Mouse (Mus musculus) thymus, adult 2 months (tissue): Measurements from ENCODE around the gene Nrn1l. TPM values are rescaled to one million over a fixed set of nuclear protein-coding genes. Genes with fewer than 3 reads are reported as not detected.

ENCODE experiments used
- DNase-seq: peaks from one replicate; pipeline ENCODE4 v3.0.0; 2021
- H3K27ac ChIP-seq: fragments of 200-500 bp; 2 replicates; pipeline ENCODE4 v1.5.1; 2012; ENCODE audit warnings: low read length, control low read depth; ENCODE audit not compliant: control insufficient read depth, insufficient read depth
- H3K27me3 ChIP-seq: fragments of 200-500 bp; 2 replicates; pipeline ENCODE4 v1.6.1; 2012; ENCODE audit warnings: mild to moderate bottlenecking, low read length, moderate library complexity, mixed read lengths; ENCODE audit not compliant: control insufficient read depth, insufficient read depth
- H3K36me3 ChIP-seq: fragments of 200-500 bp; 2 replicates; pipeline ENCODE4 v1.6.1; 2012; ENCODE audit warnings: mild to moderate bottlenecking, low read length, moderate library complexity; ENCODE audit not compliant: control insufficient read depth, insufficient read depth
- H3K4me1 ChIP-seq: fragments of 200-500 bp; replicated peaks from 2 replicates; pipeline ENCODE4 v1.6.1; 2012; ENCODE audit warnings: low read length; ENCODE audit not compliant: control insufficient read depth, insufficient read depth
- H3K4me3 ChIP-seq: fragments of 200-500 bp; 2 replicates; pipeline ENCODE4 v1.5.1; 2012; ENCODE audit warnings: mild to moderate bottlenecking, low read length, control low read depth, moderate library complexity; ENCODE audit not compliant: control insufficient read depth, insufficient read depth
- CTCF ChIP-seq: fragments of 200-500 bp; IDR thresholded peaks from 2 replicates; pipeline ENCODE4 v1.5.1; 2012; ENCODE audit warnings: mild to moderate bottlenecking, control low read depth, low read length, moderate library complexity, borderline replicate concordance; ENCODE audit not compliant: control insufficient read depth, poor library complexity, insufficient read depth; ENCODE audit errors: extremely low read depth
- POLR2A ChIP-seq: fragments of 200-500 bp; IDR thresholded peaks from 2 replicates; pipeline ENCODE4 v1.6.1; 2012; ENCODE audit warnings: mild to moderate bottlenecking, low read length, control low read depth, moderate library complexity; ENCODE audit not compliant: control insufficient read depth, poor library complexity, insufficient read depth; ENCODE audit errors: extremely low read depth
- WGBS: fragments of 180-500 bp; shearing (Covaris S2); methylation state at CpG from one replicate; pipeline ENCODE4 v1.1.7; 2018; 5-methylcytosine and 5-hydroxymethylcytosine counted together
- polyA plus RNA-seq: library from polyadenylated mRNA; depleted of rRNA; stranded (reverse); fragments of >200 nt; gene quantifications from 2 replicates; pipeline ENCODE4 v1.2.3, GENCODE M21; 2012; rRNA removed

Gene Nrn1l
- polyA plus RNA-seq: 5.0 and 5.3 TPM in 2 replicates

GRCm38 (mm10) chr8:105893339-105893738 is at the start of gene Nrn1l:
Nrn1l (plus strand) TSS chr8:105893567.
- peak; percentile 13 for DNase-seq
- no peak for TF ChIP-seq POLR2A
- TF ChIP-seq CTCF: no peak
- Histone ChIP-seq H3K27me3 (no peaks in the 10 kb centered on the region), H3K36me3 (peaks cover 27% of the 10 kb centered on the region), H3K4me3 (no peak within 1 kb of the TSS), H3K4me1 (no peaks in the 10 kb centered on the region), H3K27ac (no peak within 1 kb of the TSS)
- WGBS: 89% methylated on average over 11 of the region's 11 CpGs

GRCm38 (mm10) chr8:105846678-105847077 is 46.7 kb upstream of the Nrn1l start:
- Histone ChIP-seq H3K36me3 (peaks cover 35% of the 10 kb centered on the region), H3K27me3 (no peaks in the 10 kb centered on the region), H3K4me3 (no peak overlapping the region), H3K4me1 (peaks cover 7% of the 10 kb centered on the region), H3K27ac (no peak overlapping the region)
- 95% methylated on average over 11 of the region's 11 CpGs for WGBS
- TF ChIP-seq POLR2A: no peak
- DNase-seq: no peak

DNA sequence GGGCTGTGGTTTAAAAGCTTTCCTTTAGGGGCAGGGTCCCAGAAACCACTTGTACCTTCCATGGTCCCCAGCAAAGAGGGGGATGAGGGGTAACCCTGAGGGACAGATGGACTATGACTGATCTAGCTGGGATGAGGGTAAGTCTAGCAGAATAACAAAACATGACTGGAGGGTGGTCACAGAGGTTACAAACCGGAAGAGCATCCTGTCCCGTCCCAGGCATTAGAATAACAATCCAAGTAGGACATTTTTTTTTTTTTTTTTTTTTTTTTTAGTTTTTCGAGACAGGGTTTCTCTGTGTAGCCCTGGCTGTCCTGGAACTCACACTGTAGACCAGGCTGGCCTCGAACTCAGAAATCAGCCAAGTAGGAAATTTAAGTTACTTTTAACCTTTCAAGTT is 43.4 kb upstream of the Nrn1l start:
- no peak for DNase-seq
- no peak overlapping the region for H3K4me3 ChIP-seq
- TF ChIP-seq CTCF: no peak
- TF ChIP-seq POLR2A: no peak
- peaks cover 7% of the 10 kb centered on the region for H3K4me1 ChIP-seq
- WGBS: 93% methylated on average over 4 of the region's 4 CpGs
- peaks cover 22% of the 10 kb centered on the region for H3K36me3 ChIP-seq
- H3K27ac ChIP-seq: no peak overlapping the region
- H3K27me3 ChIP-seq: no peaks in the 10 kb centered on the region

- H3K4me3 ChIP-seq: no peak overlapping the region
- DNase-seq: no peak
- WGBS: 89% methylated on average over 7 of the region's 7 CpGs
- H3K4me1 ChIP-seq: peaks cover 7% of the 10 kb centered on the region
- H3K27ac ChIP-seq: no peak overlapping the region
- TF ChIP-seq POLR2A (no peak), CTCF (no peak)
- H3K36me3 ChIP-seq: peaks cover 18% of the 10 kb centered on the region
- no peaks in the 10 kb centered on the region for H3K27me3 ChIP-seq
These were observed 42.8 kb upstream of the Nrn1l start for GRCm38 (mm10) chr8:105850611-105851010.

DNA sequence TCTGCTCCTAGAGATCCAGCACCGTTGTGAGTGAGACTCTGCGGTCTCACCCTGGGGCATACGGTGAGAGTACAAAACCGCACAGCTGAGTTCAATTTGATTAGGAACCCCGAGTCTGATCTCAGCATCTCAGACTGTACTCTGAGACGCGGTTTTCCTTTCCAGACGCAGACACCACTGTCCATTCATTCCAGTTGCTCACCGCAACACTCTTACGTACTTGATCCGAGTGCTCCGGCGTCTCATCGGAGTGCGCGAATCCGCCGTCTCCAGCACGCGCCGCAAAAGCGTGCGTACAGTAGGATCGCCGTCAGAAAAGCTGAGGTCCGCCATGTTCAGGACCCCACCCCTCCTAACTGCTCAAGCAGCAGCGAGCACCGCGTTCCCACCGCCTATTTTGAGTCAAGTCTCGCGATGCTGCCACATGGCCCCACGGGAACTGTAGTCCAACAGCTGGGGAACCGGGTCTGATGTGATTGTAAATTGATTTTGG is 41.7 kb upstream of the Nrn1l start:
- Histone ChIP-seq H3K27me3 (no peaks in the 10 kb centered on the region), H3K27ac (peak overlapping the region; percentile 1; the same call in 1 of the 2 replicates), H3K4me1 (peaks cover 18% of the 10 kb centered on the region), H3K4me3 (peak overlapping the region; percentile 59), H3K36me3 (peaks cover 11% of the 10 kb centered on the region)
- no peak for TF ChIP-seq CTCF
- TF ChIP-seq POLR2A: peak; percentile 94
- whole genome bisulfite sequencing: under 1% methylated on average over 34 of the region's 34 CpGs
- DNase-seq: peak; percentile 93

DNA sequence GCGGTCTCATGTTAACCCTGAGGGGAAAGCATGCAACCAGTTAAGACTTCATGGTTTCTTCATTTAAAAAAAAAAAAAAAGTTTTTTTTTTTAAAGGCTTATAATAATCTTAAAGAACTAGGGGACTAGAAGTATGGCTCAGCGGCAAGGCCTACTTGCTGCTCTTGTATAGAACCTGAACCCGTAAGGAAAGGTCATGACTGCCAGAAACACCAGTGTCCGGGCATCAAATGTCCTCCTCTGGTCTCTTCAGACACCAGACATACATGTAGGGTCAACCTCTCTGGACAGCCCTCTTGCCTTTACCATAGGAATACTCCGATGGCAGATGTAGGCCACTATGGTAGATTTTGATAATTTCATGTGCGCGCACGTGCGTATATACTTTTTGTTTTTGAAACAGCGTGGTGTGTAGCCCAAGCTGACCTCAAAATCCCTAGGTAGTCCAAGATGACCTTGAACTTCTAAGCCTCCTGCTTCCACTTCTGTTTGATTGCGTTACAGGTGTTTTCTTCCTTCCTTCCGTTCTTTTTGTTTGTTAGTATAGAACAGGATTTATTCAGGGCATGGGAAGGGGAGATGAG is 41.1 kb upstream of the Nrn1l start:
- H3K27me3 ChIP-seq: no peaks in the 10 kb centered on the region
- H3K27ac ChIP-seq: no peak overlapping the region
- 86% methylated on average over 12 of the region's 12 CpGs for WGBS
- peak; percentile 16 for DNase-seq
- TF ChIP-seq POLR2A: no peak
- TF ChIP-seq CTCF: no peak
- peaks cover 7% of the 10 kb centered on the region for H3K36me3 ChIP-seq
- H3K4me1 ChIP-seq: peaks cover 18% of the 10 kb centered on the region
- H3K4me3 ChIP-seq: no peak overlapping the region

DNA sequence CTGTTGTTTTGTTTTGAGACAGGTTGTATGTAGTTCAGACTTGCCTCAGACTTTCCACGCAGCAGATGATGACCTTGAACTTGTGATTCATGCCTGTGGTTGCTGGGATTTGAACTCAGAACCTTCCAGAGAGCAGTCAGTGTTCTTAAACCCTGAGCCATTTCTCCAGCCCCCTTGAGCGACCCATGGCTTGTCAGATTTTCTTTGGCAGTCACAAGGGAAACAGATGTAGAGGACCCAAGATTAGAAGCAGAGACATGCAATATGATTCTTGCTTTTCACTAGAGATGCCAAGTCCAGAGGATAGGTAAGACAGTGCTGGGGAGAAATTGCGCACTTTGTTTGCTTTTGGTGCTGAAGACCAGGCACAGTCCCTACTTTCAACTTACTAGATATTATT is 40.2 kb upstream of the Nrn1l start, which contains the start of gene Cenpt:
Cenpt (minus strand) TSS at position 101 of the 400 bp plus-strand sequence.
- Histone ChIP-seq H3K27me3 (no peaks in the 10 kb centered on the region), H3K4me3 (no peak within 1 kb of the TSS), H3K4me1 (peaks cover 18% of the 10 kb centered on the region), H3K36me3 (peaks cover 5% of the 10 kb centered on the region), H3K27ac (no peak within 1 kb of the TSS)
- DNase-seq: no peak
- WGBS: 96% methylated on average over 3 of the region's 3 CpGs
- TF ChIP-seq CTCF: no peak
- TF ChIP-seq POLR2A: no peak

DNA sequence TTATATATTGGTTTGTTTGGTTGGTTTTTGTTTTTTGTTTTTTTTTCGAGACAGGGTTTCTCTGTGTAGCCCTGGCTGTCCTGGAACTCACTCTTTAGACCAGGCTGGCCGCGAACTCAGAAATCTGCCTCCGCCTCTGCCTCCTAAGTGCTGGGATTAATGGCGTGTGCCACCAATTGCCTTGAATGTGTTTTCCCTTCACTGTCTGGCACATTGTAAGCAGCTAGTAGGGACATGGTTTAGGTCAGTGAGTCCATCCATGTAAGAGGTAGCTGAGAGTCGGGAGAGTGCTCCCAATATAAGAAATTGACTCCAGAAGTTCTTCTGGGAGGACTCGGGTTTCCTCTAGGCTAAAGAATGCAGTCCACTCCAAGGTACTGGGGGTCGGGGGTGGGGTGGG is 39.1 kb upstream of the Nrn1l start:
- H3K27ac ChIP-seq: no peak overlapping the region
- 41% methylated on average over 8 of the region's 8 CpGs for WGBS
- H3K36me3 ChIP-seq: no peaks in the 10 kb centered on the region
- no peak overlapping the region for H3K4me3 ChIP-seq
- no peak for DNase-seq
- no peaks in the 10 kb centered on the region for H3K27me3 ChIP-seq
- peaks cover 18% of the 10 kb centered on the region for H3K4me1 ChIP-seq
- no peak for TF ChIP-seq POLR2A
